Mouse (Mus musculus): Measurements from ENCODE around the gene Oxt.

Gene Oxt

DNA sequence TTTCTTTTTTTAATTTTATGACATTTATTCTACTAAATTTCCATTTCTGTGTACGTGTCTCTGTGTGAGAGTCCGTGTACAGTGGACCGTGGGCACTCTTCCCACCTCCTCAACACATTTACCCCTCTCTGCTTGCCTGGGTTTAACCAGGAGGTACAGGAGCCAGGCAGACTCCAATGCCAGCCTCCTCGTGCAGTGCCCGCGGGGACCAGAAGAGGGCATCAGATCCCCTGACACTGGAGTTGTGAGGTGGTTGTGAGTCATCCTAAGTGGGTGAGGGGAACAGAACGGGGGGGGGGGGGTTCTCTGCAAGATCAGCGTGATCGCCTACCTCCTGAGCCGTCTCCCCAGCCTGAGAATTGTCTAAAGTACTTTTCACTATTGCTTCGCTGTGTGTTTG lies 2.2 kb downstream of the Oxt start:
- in situ Hi-C loops (cut with MboI, MseI), result no loop called here

DNA sequence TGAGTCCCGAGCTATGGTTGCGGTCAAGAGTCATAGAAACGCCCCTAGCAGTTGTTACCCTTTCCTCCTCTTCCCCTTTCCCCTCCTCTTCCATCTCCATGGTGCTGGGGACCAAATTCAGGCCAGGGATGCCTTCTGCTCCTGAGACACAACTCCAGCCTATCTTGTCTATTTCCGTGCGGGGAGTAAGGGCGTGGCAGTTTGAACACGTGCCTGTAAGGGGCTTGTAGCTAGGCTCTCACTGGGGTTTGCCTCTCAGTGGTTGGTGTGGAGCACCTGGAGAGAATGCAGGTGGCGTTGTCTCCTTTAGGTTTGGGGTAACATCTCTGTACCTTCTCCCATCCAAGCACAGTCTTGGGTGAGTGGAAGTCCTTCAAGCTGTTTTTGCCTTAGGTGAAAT lies 3.8 kb downstream of the Oxt start:
- in situ Hi-C loops (cut with MboI, MseI), result no loop called here

DNA sequence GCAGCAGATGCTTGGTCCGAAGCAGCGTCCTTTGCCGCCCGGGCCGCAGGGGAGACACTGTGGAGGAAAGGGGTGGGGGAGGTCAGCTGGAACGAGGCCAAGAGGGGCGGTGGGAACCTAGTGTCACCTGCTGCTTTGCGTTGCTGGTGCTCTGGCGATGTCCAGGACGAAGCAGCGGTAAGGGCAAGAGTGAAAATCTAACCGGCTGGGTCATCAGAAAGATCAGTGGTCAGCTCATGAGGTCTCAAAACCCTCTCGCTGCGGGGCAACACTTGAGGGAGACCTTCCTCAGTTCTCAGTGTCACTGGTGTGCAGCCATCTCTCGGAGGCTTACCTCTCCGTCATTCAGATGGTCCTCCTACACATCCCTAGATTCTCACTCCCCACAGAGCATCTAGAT lies 5.2 kb downstream of the Oxt start:
- in situ Hi-C loops (cut with MboI, MseI), result no loop called here

DNA sequence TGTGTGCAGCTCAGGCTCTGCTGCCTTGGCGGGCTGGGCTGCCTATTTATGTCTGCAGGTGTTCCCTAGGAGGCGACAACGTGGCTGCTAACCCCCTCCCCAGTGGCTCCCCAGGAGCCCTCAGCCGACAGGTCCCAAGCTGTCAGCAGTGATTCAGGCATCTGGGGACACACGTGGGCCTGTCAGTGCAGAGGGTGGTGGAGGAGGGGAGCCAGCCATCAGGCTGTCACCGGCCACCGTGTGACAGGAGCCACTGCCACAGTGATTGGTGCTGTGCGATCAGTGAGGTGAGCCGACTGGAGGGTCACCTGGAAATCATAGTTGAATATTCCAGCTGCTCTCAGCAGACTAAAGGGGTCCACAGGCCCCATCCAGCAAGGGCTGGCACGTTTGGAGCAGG lies 6.6 kb downstream of the Oxt start, which contains the start of gene Avp:
TSS of gene Avp (minus strand) at position 3 of the 400 bp plus-strand sequence.
- in situ Hi-C loops (cut with MboI, MseI), result no loop called here

DNA sequence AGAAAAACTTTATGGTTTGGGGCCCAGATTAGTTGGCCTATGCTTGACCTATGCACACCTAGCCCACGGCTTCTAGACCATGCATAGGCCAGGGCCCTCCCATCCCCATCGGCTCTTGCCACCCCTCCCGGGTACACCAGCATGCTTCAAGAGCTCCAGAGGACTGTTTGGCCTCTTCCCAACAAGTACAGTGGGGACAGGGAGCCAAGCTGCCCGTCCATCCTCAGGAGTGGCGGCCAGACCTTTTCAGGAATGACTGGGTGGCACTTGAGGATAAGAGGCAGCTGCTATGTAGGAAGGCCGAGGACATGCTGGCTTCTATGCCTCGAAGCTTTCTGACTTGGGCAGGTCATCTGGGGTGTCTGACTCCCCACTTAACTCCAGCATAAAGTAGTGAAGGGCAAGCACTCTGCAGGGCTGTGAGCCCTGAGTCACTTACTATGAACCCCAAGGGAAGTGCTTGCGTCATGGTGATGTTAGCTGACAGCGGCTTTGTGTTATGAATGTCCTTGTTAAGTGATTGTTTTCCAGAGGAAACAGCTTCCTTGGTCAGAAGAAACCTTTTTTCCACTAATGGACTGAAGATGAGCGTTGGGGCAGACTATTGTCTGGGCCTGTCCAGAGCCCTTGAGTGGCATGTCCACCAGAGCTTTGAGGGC lies 8.1 kb downstream of the Oxt start:
- in situ Hi-C loops (cut with MboI, MseI), result no loop called here

DNA sequence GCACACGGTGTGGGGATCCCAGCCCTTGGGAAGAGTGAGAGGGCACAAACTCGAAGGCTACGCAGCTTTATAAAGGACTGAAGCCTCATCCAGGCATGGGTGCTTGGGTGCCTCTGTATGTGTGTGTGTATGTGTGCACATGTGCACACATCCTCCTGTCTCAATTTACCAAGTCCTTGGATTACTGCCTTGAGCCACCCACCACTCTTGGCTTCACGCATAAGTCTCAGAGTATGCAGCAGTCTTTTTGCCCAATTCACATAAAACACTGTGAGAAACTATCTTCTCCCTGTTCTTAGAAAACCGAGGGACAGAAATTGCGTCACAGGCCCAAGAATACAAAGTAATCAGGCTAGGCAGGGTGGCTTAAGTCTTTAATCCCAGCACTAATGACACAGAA lies 10.0 kb downstream of the Oxt start:
- in situ Hi-C loops (cut with MboI, MseI), result no loop called here

DNA sequence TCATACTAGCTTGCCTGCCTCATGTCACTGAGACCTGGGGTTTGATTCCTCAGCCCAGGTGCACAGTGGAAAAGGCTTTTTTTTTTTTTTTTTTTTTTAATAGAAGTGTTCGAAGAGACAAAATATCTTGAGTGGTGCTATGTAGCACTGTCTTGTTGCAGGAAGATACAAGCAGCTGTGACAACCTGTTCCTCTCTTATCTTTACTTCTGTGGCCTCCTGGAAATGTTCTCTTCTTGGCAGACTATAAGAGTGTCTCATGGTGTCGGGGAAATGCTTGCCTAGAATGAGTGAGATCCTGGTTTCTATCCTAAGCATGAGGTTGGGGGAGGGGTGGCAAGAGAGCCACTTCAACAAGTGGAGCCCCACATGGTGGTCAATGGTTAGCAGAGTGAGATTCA lies 12.4 kb downstream of the Oxt start:
- in situ Hi-C loops (cut with MboI, MseI), result no loop called here

DNA sequence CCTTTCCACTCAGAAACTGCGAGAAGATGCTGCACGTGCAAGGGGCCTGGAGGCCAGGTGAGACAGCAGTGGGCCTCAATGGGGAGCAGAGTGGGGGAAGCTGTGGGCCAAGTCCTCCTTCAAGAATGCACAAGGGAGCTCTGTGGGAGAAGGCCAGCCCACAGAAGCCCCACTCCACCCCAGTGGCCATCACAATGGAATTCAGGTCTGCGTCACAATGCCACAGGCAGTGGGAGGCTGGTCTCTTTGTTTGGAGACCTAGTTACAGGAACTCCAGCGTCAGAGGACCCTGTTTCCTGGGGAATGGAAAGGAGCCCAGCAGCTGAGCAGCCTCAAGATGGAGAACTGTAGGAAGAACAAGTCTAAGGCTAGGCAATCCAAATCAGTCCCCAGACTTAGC lies 13.2 kb downstream of the Oxt start:
- in situ Hi-C loops (cut with MboI, MseI), result no loop called here

DNA sequence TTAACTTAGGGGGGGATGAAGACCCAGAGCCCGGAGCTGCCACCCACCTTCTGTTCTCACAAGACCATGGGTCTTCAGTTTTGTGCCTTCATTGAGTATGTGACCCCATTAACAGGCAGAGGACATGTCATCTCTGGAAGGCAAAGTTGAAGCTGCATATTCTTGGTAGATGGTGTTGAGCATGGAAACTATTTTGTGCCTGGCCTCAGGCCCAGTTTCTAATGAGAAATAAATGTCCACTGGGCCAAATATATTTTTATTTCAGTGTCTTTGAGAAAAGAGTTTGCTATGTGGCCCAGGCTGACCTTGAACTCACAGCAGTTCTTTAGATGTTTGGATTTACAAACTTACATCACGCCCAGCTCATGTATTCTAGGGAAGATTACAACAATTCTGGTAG lies 13.8 kb downstream of the Oxt start:
- in situ Hi-C loops (cut with MboI, MseI), result no loop called here

DNA sequence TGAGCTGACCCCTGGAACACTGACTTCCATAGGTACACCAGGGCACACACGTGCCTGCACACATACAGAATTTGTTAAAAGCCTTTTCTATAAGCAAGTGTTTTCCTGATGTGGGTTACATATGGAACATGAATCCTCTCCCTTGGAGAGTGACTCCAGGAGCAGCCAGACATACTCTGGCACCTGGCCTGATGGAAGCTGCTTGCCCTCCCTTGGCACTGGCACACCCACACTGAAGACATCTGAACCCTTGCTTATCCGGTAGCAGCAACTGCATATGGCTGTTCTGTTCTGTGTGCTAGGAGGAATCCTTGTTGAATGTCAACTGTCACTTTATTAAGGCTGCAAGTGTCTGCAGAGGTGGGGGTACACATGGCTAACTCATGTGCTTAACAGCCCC lies 15.0 kb downstream of the Oxt start:
- in situ Hi-C loops (cut with MboI, MseI), result no loop called here

DNA sequence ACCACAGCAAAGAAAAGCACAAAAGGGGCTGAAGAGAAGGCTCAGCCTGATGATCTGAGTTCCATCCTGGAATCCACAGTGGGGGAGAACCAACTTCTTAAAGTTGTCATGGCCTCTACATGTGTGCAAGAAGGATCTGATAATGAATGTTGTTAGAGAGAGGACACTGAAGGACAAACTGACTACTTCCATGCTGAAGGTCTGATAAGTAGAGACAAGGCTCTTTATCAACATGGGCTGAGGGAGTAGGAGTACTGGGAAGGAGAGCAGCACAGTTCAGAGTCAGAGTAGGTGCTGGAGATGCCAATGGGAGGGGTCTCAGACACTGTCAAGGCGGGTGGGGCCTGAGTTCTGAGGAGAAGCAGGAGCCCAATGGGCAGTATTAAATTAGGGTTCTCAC lies 19.6 kb downstream of the Oxt start:
- in situ Hi-C loops (cut with MboI, MseI), result no loop called here

DNA sequence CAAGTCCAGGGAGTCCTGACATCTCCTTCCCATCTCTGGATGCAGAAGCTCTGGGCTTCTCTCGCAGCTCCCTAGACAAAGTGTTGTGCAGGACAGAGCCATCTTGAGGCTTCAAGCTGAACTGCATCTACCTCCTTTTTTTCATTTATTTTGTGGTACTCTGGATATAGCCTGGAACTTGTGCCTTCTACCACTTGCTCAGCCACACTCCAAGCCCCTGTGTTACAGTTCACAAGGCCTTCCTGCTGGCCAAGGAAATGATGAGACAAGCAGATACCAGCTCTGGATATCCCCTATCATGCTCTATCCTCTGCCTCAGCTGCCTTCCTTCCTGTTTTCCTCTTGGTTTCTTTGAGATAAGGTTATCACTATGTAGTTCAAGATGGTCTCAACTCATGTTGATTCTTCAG lies 21.6 kb downstream of the Oxt start:
- in situ Hi-C loops (cut with MboI, MseI), result no loop called here

DNA sequence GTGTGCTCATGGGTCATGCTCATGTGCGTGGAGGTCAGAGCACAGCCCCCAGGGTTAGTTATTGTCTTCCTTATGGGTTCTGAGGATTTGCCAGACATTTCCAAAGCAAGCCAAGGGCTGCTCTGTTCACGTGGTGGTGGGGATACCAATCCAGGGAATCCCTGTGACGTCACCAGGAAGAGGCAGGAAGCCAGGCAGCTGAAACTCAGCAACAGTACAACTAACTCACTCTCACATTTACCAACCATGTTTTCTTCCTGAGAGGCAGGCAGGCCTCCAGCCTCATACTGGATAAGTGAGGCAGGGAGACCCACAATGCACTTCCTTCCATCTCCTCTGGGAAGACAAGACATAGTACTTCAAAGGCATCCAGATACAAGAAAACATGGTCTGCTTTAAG lies 22.4 kb downstream of the Oxt start:
- in situ Hi-C loops (cut with MboI, MseI), result no loop called here

DNA sequence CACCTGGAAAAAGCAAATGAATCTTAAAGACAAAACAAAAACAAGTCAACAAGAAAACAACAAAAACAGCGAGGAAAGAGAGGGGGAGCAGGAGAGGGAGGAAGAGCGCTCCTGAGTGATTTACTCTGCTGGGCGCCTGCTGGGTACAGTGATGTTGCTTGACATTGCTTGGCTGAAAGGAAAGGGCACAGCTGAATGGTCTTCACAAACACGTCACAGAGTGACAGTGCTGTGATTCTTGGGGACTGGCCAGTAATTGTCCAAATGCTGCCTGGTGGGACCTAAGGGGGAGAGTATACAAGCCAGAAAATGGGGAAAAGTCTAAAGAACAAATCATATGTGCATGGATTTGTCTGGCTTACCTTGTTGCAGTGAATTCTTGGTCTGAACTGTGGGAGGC lies 26.2 kb downstream of the Oxt start:
- in situ Hi-C loops (cut with MboI, MseI), result loop anchor here (10.0 kb wide), 1 partner anchor 707 kb away; no protein-coding TSS in a partner anchor

DNA sequence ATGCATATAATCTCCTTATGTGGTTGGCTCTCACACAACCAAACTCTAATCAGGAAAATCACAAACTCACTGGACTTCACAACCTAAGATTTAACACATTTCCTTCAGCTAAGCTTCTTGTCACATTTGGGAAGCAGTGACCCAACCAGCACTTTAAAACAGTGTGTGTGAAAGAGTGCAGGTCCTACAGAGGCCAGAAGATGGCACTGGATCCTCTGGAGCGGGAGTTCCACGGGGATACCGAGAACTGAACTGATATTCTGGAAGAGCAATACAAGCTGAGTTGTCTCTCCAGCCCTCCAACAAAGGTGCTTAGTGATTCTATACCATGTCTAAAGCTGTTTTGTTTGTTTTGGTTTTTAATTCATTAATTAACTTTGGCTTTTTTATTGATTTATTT lies 37.1 kb downstream of the Oxt start:
- in situ Hi-C loops (cut with MboI, MseI), result no loop called here

DNA sequence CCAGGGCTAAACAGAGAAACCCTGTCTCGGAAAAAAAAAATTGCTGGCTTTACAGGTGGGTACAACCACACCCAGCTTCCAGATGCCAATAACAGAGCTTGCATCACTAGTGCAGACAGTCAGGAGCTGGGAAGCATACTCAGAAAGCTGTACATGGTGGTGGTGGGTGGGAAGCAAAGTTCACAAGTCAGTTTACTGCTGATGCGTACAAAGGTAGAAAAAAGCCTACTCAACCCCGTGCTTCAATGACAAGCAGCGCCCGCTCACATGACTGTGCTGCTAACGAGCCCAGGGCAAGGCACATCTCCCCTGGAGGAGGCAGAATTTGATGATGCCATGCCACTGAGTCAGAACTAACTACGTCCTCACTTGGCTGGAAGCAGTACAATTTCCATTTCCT lies 43.0 kb downstream of the Oxt start:
- in situ Hi-C loops (cut with MboI, MseI), result no loop called here
